Mouse (Mus musculus): ENCODE results near the gene Hivep3.

DNA sequence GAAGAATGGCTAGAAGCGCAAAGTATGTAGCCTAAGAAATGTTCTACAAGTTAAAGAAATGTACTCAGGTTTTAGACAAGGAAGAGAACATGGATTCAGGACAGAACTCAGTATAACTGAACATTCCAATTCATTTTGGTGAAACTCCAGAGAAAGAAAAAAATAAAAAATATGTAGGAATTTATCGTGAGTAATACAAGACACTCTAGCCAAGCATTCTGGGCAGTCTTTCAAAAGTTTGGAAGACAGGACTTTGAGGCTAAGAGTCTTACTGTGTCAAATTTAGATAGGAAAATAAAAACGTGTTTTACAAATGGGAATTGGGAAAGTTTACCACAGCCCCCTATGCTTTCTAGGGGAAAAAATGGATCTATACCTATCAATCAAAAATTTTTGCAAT, 350.1 kb downstream of the Hivep3 start:
- no peak for TF ChIP-seq CTCF (conservative IDR thresholded peaks at IDR 0.05; ENCODE audit: insufficient read depth, insufficient read length, low read depth, low read length)
- no peak for TF ChIP-seq POLR2A (IDR thresholded peaks at IDR 0.05; ENCODE audit: low read depth, low read length)
